Mouse (Mus musculus) hindbrain, embryonic 11.5 days (tissue): ENCODE results near the gene Pdpk1. TPM values are rescaled to one million over a fixed set of nuclear protein-coding genes. Genes with fewer than 3 reads are reported as not detected.

Source experiments
- ATAC-seq: fragments of 200-750 bp; cut with Nextera tagmentation; 2 replicates; pipeline ENCODE4 v1.8.0; 2017; ENCODE audit warnings: mild to moderate bottlenecking, moderate TSS enrichment, moderate library complexity; ENCODE audit not compliant: low FRiP score
- DNase-seq: peaks from one replicate; pipeline ENCODE4 v3.0.0-alpha.2; 2015; ENCODE audit warnings: low spot score
- H3K27ac ChIP-seq: fragments of 300-500 bp; sonication (generic); 2 replicates; pipeline ENCODE4 v1.5.1; 2014; ENCODE audit warnings: mild to moderate bottlenecking, low read depth, low read length
- H3K27me3 ChIP-seq: fragments of 300-500 bp; sonication (generic); 2 replicates; pipeline ENCODE4 v1.6.1; 2014; ENCODE audit warnings: mild to moderate bottlenecking, low read length, moderate library complexity, mixed read lengths; ENCODE audit not compliant: control insufficient read depth, insufficient read depth
- H3K36me3 ChIP-seq: fragments of 300-500 bp; sonication (generic); 2 replicates; pipeline ENCODE4 v1.6.1; 2014; ENCODE audit warnings: mild to moderate bottlenecking, low read length, moderate library complexity, mixed read lengths; ENCODE audit not compliant: control insufficient read depth, insufficient read depth
- H3K4me1 ChIP-seq: fragments of 300-500 bp; sonication (generic); replicated peaks from 2 replicates; pipeline ENCODE4 v1.6.1; 2014; ENCODE audit warnings: low read length, mixed read lengths; ENCODE audit not compliant: control insufficient read depth, insufficient read depth
- H3K4me2 ChIP-seq: fragments of 300-500 bp; sonication (generic); replicated peaks from 2 replicates; pipeline ENCODE4 v1.6.1; 2014; ENCODE audit warnings: mild to moderate bottlenecking, low read depth, low read length
- H3K4me3 ChIP-seq: fragments of 300-500 bp; sonication (generic); 2 replicates; pipeline ENCODE4 v1.5.1; 2014; ENCODE audit warnings: low read depth, low read length
- H3K9ac ChIP-seq: fragments of 300-500 bp; sonication (generic); 2 replicates; pipeline ENCODE4 v1.6.1; 2014; ENCODE audit warnings: low read depth, low read length
- H3K9me3 ChIP-seq: fragments of 300-500 bp; sonication (generic); 2 replicates; pipeline ENCODE4 v1.6.1; 2016; ENCODE audit warnings: low read length; ENCODE audit not compliant: control insufficient read depth
- WGBS: fragments of 180-500 bp; shearing (Covaris S2); extraction: QIAGEN DNeasy Blood & Tissue Kit; methylation state at CpG from one replicate; pipeline ENCODE4 v1.1.7; 2014; 5-methylcytosine and 5-hydroxymethylcytosine counted together
- polyA plus RNA-seq: library from polyadenylated mRNA; unstranded; fragments of >200 nt; fragmentation: Nextera tagmentation; extraction: Ambion mirVana; gene quantifications from 2 replicates; pipeline ENCODE4 v1.2.1, GENCODE M21; 2014

Pdpk1 gene
- polyA plus RNA-seq, 1 experiment from 2014 or later = 61.7 TPM

DNA sequence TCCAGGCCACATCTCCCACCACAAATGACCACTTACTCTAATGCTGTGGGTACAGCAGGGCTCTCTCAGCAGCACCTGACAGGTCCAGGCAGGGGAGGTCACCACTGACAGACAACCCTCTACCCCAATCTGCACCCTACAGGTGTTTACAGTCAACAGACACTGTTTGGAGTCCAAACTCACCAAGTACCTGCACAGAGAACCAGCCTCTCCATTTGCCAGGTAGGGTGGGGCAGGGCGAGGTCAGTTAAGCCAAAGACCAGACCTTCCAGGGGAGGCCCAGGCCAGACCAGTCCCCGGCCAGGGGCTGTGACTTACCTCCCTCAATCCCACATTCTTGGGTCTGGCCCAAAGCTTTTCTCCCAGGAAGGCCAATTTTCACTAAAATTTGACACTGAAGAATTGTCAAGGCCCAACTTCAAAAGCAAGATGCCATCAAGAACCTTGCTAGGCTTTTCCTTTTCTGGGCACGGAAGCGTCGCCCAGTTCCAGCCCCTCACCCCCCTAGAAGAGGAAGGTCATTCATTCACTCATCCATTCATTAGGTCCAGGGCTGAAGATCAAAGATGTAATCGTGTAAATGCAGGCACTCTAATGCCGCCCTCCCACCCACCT lies 17.3 kb upstream of the Pdpk1 start:
- no peak overlapping the region for H3K27ac ChIP-seq

DNA sequence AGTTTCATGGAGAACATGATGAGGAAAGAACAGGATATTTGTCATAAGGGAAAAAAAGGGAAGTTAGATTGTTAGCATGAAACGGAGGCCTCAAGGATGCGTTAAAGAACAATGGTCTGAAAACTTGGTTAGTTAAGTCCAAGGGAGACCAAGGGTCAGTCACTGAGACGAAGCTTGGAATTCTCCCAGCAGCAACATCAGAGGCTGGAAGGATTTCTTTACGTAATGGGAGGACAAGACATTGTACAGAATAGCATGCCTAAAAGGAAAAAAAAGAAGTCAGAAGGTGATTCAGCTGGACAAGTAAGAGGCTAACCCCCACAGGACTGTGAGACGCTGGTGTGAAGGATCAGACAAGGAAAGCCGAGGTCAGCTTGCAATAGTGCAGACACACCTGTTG lies 16.4 kb upstream of the Pdpk1 start:
- H3K27me3 ChIP-seq = no peaks in the 10 kb centered on the region
- ATAC-seq (no peak), DNase-seq (no peak)
- peaks cover 11% of the 10 kb centered on the region for H3K4me1 ChIP-seq
- no peaks in the 10 kb centered on the region for H3K9me3 ChIP-seq
- WGBS = 94% methylated on average over 6 of the region's 6 CpGs
- no peak overlapping the region for H3K9ac ChIP-seq
- no peak overlapping the region for H3K27ac ChIP-seq
- H3K4me3 ChIP-seq = no peak overlapping the region
- H3K4me2 ChIP-seq = no peak overlapping the region
- no peaks in the 10 kb centered on the region for H3K36me3 ChIP-seq

More for the DNA sequence above, 17.3 kb upstream of the Pdpk1 start:
- no peaks in the 10 kb centered on the region for H3K27me3 ChIP-seq
- H3K36me3 ChIP-seq = no peaks in the 10 kb centered on the region
- DNase-seq (no peak), ATAC-seq (no peak)
- peaks cover 8% of the 10 kb centered on the region for H3K4me1 ChIP-seq
- peak overlapping the region; percentile 87 for H3K4me3 ChIP-seq
- H3K9ac ChIP-seq = peak overlapping the region; percentile 88
- H3K4me2 ChIP-seq = peak overlapping the region; percentile 56
- WGBS = 57% methylated on average over 7 of the region's 7 CpGs
- H3K9me3 ChIP-seq = no peaks in the 10 kb centered on the region

DNA sequence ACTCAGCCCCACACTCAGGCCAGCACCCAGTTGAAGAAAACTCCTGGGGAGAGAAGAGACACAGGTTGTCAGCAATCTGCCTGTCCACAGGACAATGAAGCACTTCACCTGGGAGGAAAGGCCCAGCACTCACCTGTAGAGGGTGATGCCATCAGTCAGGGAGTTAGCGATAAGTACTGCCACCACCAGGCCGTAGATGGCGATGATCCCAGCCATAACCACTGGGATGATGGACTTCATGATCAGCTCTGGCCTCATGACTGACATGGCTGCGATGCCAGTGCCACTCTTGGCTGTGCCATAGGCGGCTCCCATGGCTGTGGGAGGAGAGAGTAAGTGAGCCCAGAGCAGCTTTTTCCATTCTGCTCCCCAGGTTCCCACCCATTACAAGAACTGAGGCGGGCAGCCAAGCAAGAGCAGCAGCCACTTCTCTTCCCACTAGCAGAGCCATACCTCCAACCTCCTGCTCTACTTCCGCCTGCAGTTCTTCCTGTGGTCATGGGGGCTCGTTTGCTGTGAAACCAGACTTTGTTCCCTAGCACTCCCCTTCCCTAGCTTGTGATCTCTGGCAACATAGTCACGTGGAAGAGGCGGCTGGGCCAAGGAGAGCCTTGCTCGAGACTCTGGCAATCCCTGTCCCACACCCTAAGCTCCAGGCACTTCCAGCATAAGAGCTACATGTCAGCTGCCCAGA lies 14.0 kb upstream of the Pdpk1 start:
- H3K27me3 ChIP-seq = no peaks in the 10 kb centered on the region
- H3K4me2 ChIP-seq = no peak overlapping the region
- peaks cover 11% of the 10 kb centered on the region for H3K4me1 ChIP-seq
- ATAC-seq (no peak), DNase-seq (no peak)
- H3K9me3 ChIP-seq = no peaks in the 10 kb centered on the region
- no peak overlapping the region for H3K4me3 ChIP-seq
- WGBS = 89% methylated on average over 10 of the region's 11 CpGs
- no peak overlapping the region for H3K27ac ChIP-seq
- no peak overlapping the region for H3K9ac ChIP-seq
- no peaks in the 10 kb centered on the region for H3K36me3 ChIP-seq

DNA sequence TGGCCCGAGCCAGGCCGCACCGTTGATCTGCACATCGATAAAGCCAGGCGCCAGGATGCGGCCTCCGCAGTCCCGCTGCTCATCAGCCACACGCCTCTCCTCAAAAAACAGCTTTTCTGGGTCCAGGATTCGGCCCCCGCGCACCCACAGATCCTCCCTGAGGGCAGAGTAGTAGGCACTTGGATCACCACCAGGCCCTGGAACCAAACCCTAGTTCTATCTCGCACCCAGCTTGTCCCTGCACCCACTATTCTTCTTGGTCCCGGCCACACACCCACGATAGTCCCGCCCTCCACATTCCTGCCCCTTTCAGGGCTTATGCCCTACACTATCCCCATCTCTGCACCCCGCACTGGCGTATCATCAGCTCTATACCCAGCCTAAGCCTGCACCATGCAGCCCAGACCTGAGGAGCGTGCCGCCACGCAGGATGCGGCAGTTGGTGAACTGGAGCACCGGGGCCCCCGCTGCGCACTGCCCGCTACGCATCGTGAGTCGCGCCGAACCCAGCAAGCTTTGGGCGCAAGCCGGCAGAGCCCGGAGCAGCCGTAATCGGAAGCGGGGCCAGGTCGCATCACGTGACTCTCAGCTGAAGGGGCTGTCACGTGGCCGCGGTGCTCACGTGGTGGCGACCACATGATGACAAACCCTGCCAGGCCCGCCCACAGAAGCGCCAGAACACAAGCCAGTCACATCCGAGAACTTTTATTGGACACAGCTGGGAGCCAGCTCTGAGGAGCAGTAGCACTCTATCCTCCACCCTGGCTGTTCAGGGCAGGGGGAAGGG lies 12.6 kb upstream of the Pdpk1 start, which contains the start of gene Amdhd2:
Gene Amdhd2, minus strand, starts transcription at position 591 of the 787 bp plus-strand sequence.
- H3K27me3 ChIP-seq = no peaks in the 10 kb centered on the region
- peak; percentile 99 for DNase-seq
- peak within 1 kb of the TSS; percentile 87 for H3K9ac ChIP-seq
- H3K4me1 ChIP-seq = peaks cover 11% of the 10 kb centered on the region
- ATAC-seq = peak; percentile 94
- peak within 1 kb of the TSS; percentile 83 for H3K4me3 ChIP-seq
- 1% methylated on average over 47 of the region's 47 CpGs for WGBS
- no peaks in the 10 kb centered on the region for H3K9me3 ChIP-seq
- H3K4me2 ChIP-seq = peak within 1 kb of the TSS; percentile 96
- no peaks in the 10 kb centered on the region for H3K36me3 ChIP-seq
- H3K27ac ChIP-seq = peak within 1 kb of the TSS; percentile 76

DNA sequence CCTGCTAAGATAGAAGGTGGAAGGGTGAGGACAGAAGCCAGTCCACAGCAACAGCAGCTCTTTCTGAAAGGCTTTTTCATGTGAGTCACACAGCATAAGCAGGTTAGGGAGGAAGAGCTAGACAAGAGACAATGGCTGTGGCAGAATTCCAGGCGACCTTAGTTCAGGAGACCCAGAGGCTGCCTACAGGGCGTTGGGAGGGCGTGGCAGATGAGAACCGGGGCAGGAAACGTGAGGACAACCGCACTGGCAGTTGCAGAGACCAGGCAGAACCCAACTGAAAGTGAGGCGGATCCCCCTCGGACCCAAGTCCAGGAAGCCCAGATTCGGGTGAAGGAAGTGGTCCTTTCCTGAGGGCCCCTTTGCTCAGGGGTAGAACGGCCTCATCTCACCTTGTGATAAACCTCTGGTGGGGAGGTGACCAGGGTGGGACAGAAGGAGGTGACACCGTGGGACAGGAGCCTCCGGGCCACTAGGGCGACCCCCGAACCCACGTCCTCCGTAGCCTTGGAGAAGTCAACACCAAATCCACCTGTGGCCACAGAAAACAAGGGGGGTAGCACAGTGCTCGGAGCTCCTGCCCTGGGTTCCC lies 12.0 kb upstream of the Pdpk1 start:
- ATAC-seq (no peak), DNase-seq (no peak)
- H3K4me2 ChIP-seq = peak overlapping the region; percentile 96
- H3K4me1 ChIP-seq = peaks cover 5% of the 10 kb centered on the region
- no peaks in the 10 kb centered on the region for H3K9me3 ChIP-seq
- WGBS = 24% methylated on average over 17 of the region's 17 CpGs
- H3K27me3 ChIP-seq = no peaks in the 10 kb centered on the region
- peak overlapping the region; percentile 83 for H3K4me3 ChIP-seq
- H3K9ac ChIP-seq = peak overlapping the region; percentile 87
- H3K27ac ChIP-seq = no peak overlapping the region
- no peaks in the 10 kb centered on the region for H3K36me3 ChIP-seq

DNA sequence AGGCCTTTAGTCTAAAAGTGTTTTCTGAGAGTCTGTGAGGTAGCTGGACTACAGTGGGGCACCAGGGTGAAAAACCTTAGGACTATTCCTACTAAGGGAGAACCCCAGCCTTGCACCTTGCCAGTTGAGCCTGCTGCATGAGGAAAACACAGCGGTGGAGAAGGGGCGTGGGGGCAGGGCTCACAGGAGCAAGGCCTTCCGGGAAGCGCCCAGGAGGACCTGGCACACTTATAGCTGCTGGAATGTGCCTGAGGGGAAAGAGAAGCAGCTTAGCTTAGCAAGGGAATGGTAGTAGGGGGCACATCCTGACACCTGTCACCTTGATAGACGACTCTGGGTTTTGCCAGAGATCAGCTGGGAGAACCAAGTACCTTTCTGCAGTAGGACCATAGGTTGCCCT lies 10.7 kb upstream of the Pdpk1 start:
- Histone ChIP-seq H3K27ac (no peak overlapping the region), H3K4me2 (no peak overlapping the region), H3K9me3 (no peaks in the 10 kb centered on the region), H3K9ac (no peak overlapping the region), H3K4me1 (peaks cover 4% of the 10 kb centered on the region; the same call in 1 of the 2 replicates), H3K27me3 (no peaks in the 10 kb centered on the region), H3K36me3 (no peaks in the 10 kb centered on the region), H3K4me3 (no peak overlapping the region)
- ATAC-seq (no peak), DNase-seq (no peak)
- WGBS = 87% methylated on average over 5 of the region's 5 CpGs

DNA sequence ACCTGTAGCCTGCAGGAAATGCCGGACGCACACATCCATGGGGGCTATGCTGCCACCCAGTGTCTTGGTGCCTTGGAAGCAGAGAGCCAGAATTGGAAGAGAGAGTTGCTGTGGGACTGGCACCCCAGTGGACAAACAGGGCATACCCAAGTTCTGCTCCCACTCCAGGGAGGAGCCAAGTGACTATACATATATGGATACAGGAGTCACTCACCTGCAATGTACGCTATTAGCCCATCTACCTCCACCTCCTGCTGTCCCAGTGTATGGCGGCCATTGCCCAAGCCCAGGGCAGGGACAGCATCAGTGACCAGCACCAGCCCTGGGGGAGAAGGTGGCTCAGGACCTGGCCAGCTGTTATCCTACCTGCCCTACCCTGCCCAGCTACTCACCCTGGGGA lies 6.8 kb upstream of the Pdpk1 start:
- H3K36me3 ChIP-seq = no peaks in the 10 kb centered on the region
- no peaks in the 10 kb centered on the region for H3K9me3 ChIP-seq
- ATAC-seq (no peak), DNase-seq (no peak)
- no peak overlapping the region for H3K9ac ChIP-seq
- H3K4me2 ChIP-seq = no peak overlapping the region
- H3K27ac ChIP-seq = no peak overlapping the region
- WGBS = 93% methylated on average over 4 of the region's 4 CpGs
- H3K4me1 ChIP-seq = no peaks in the 10 kb centered on the region
- no peaks in the 10 kb centered on the region for H3K27me3 ChIP-seq
- no peak overlapping the region for H3K4me3 ChIP-seq

DNA sequence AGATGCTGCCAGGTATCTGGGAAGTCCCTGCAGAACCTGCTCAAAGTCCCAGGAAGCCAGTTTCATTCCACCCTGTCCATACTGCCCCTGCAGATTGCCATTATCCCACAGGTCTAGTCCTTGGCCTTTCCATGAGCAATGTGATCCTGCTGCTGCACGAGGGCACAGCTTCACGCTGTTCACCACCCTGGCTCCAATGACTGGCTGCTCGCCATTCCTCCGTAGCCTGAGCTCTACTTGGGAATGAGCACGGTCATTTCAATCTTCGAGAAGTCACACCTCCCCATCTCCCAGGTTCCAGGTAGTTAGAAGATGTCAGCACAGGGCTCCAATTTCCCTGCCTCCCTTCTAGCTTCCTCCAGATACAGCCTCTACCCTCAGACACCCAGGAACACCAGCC lies 6.4 kb upstream of the Pdpk1 start:
- H3K9me3 ChIP-seq = no peaks in the 10 kb centered on the region
- ATAC-seq = no peak
- no peak overlapping the region for H3K27ac ChIP-seq
- H3K4me3 ChIP-seq = no peak overlapping the region
- H3K36me3 ChIP-seq = no peaks in the 10 kb centered on the region
- no peak for DNase-seq
- no peaks in the 10 kb centered on the region for H3K4me1 ChIP-seq
- 88% methylated on average over 6 of the region's 6 CpGs for WGBS
- H3K9ac ChIP-seq = no peak overlapping the region
- H3K27me3 ChIP-seq = no peaks in the 10 kb centered on the region
- no peak overlapping the region for H3K4me2 ChIP-seq
